Mouse (Mus musculus) adrenal gland, postnatal 25 days (tissue): ENCODE measurements around the gene Fndc3b. TPM values are rescaled to one million over a fixed set of nuclear protein-coding genes. Genes with fewer than 3 reads are reported as not detected.

Source experiments
- DNase-seq: peaks from one replicate; pipeline ENCODE4 v3.0.0; 2021; ENCODE audit warnings: mixed read lengths
- total RNA-seq: library from RNA; stranded (reverse); gene quantifications from 2 replicates; pipeline ENCODE4 v1.2.3, GENCODE M21; 2021

Gene Fndc3b
- total RNA-seq, 1 experiment from 2014 or later: 113 TPM

GRCm38 (mm10) chr3:27667280-27667679 is 43.8 kb downstream of the Fndc3b start:
- no peak for DNase-seq

DNA sequence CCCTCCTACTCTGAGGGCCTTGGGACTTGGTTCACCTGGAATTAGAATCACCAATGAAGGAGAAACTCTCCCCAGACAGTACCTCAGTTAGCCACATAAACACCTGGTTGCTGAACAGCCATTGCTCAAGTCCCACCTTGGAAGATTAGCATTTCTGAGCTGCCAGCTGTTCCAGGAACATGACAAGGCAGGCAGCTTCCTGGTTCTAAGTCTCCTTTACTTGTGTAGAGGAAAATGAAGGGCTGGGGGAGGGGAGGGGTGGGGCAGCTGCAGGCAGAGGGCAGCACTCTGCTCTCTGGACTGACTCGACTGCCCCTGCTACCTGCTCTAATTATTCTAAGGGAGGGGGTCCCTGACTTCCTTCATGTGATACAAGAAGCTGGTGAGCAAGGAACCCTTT is 45.8 kb downstream of the Fndc3b start:
- DNase-seq: no peak

- DNase-seq: no peak
Observed at GRCm38 (mm10) chr3:27663221-27663620, 47.9 kb downstream of the Fndc3b start.

GRCm38 (mm10) chr3:27658198-27658763 is 52.8 kb downstream of the Fndc3b start:
- no peak for DNase-seq

DNA sequence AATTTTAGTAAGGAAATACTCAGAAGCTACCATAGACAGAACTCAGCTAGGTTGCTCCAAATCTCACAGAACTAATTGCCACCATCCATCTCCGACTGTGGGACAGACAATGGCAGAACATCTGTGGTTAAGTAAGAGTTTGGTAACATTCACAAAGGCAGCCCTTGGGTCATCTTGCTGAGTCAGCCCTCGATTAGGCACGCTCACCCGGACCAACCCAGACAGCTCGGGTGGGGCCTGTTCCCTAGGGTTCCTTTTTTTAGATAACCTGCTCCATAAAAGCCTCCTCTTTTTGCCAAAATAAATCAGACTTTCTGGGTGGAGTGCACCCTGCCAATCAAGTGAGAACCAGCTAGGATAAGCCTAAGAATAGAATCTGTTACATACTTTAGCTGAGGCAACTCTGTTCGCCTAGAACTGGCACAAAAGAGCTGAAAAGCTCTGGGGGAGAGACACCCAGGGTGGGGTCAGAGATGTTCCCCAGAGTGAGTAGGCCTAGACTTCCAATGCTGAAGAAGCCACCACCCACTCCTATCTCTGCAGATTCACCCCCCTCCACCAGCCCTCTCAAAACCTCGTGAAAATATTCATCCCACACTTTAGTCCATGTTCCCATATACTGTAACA is 54.2 kb downstream of the Fndc3b start:
- peak; percentile 48 for DNase-seq

GRCm38 (mm10) chr3:27655673-27656072 is 55.4 kb downstream of the Fndc3b start:
- peak; percentile 18 for DNase-seq

GRCm38 (mm10) chr3:27655042-27655441 is 56.1 kb downstream of the Fndc3b start:
- DNase-seq: no peak

GRCm38 (mm10) chr3:27652451-27653011 is 58.6 kb downstream of the Fndc3b start:
- no peak for DNase-seq

GRCm38 (mm10) chr3:27651731-27652130 is 59.4 kb downstream of the Fndc3b start:
- DNase-seq: no peak

GRCm38 (mm10) chr3:27650083-27650482 is 61.0 kb downstream of the Fndc3b start:
- no peak for DNase-seq

DNA sequence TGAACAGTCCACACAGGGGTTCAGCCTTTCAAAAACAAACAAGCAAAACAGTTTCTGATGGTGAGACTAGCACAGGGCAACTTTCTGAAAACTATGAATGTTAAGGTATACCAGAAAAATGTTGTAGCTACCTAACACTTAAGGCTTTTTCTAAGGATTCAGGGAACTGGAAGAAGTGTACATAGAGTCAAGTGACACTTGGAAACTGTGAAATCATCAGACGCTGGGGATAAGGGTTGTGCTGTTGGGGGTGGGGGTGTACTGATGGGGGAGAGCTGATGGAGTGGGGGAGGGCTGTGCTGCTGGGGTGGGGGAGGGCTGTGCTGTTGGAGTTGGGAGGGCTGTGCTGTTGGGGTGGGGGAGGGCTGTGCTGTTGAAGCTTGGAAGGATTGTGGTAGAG is 61.8 kb downstream of the Fndc3b start:
- no peak for DNase-seq

DNA sequence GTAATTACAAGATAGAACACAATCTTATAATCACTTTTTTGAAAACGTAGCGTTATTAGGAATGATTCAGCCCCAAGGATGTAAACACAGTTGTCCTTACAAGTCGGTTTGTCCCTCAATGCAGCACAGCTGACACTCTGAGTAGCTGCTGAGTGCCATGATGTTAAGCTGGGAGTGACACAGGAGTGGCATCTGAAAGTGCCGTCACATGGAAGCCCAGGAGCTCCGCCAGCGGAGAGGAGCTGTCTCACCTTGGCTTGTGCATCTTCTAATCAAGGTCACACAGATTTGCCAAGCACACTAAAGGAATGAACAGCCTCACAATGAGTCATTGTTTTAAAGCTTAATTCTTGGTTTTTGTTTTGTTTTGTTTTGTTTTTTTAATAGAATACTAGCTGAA is 68.7 kb downstream of the Fndc3b start:
- DNase-seq: no peak

DNA sequence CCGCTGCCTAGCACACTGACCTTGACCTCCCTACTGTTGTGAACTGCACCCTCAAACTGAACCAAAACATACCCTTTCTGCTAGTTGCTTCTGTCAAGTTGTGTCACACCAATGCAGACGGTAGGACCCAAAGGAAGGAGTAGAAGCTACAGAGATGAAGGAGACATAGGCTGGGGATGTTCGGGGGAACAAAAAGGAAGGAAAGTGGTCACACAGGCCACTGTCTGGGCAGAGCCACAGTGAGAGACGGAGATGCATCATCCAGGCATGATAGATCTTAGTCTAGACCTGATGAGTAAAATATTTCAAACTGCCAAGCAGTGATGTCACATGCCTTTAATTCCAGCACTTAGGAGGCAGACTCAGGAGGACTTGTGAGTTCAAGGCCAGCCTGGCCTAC is 71.4 kb downstream of the Fndc3b start:
- DNase-seq: no peak

DNA sequence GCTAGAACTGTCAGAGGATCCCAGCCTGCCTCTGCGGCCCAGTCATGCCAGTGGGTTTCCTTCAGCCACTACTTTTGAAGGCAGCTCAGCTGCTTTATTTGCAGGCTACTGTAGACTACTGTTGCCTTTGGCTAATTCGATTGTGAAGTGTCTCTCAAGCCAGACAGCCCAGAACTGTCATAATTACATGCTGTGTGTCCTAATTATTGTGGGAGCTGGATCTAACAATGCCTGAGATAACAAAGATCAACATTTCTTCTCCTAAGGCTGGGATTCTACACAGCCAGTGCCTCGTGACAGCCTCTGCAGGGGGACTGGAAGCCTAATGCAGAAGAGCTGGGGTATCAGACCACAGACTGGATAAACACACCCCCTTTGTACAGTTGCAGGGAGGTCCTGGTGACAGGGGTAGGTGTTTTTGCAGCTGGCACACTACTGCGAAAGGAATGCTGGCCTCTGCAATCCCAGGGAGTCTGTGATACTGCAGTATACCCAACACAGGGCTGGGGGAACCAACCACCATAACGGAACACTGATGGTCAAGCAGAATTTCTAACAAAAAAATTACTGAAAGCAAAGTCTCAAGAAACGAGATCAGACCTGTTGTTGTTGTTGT is 74.0 kb downstream of the Fndc3b start:
- DNase-seq: no peak

GRCm38 (mm10) chr3:27635776-27636175 is 75.3 kb downstream of the Fndc3b start:
- no peak for DNase-seq

GRCm38 (mm10) chr3:27632880-27633279 is 78.2 kb downstream of the Fndc3b start:
- DNase-seq: no peak

DNA sequence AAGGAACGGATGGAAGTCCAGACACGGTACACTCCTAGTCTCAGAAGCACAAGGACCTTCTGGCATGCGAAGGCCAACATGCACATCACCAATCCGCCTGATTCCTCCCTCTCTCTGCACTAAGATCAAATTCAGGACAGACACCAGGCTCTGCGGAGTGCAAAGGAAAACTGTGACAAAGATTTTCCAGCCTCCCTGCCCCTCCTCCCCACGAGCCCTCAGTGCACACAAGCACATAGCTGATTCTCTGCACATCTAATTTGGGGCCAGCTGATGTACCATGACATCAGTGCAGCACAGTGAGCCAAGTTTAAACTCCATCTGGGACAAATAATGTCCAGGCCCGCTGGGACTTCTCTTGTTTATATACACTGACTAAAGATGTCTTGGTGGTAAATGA is 80.0 kb downstream of the Fndc3b start:
- DNase-seq: no peak

DNA sequence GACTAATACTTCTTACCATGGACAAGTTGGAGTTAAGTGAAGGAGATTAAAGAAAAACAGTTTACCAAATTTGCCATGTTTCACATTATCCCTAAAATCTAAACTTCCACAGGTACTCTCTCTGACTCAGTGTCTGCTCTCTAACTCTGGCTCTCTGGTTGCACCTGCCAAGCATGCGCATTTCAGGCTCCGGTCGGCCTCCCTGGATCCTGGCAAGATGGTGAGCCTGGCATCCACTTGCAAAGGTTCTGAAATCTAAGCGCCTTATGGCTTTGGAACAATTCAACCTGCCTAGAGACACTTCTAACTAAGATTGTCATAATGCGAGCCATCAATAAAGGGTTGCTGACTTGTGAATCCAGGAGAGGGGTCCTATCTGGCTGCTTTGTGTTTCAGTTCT is 81.4 kb downstream of the Fndc3b start:
- DNase-seq: no peak

- DNase-seq: no peak
Observed at GRCm38 (mm10) chr3:27626301-27626700, 84.8 kb downstream of the Fndc3b start.

DNA sequence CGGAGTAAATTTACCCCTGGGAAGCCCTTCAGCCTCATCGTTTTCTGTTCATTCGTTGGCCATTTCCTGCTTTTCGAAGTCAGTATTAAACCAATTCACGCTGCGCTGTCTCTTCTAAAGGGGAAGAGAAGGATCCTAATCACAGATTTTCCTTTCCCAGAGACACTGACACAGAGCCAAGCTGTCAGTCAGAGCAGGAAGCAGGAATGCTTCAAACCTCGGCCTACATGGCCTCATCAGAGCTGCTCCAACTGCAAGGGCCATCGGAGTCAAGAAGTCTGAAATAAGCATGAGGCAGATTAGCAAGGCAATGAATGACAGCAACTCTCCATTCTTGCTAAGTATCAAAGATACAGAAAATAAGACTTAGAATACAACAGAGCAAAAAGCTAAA is 85.5 kb downstream of the Fndc3b start:
- no peak for DNase-seq

DNA sequence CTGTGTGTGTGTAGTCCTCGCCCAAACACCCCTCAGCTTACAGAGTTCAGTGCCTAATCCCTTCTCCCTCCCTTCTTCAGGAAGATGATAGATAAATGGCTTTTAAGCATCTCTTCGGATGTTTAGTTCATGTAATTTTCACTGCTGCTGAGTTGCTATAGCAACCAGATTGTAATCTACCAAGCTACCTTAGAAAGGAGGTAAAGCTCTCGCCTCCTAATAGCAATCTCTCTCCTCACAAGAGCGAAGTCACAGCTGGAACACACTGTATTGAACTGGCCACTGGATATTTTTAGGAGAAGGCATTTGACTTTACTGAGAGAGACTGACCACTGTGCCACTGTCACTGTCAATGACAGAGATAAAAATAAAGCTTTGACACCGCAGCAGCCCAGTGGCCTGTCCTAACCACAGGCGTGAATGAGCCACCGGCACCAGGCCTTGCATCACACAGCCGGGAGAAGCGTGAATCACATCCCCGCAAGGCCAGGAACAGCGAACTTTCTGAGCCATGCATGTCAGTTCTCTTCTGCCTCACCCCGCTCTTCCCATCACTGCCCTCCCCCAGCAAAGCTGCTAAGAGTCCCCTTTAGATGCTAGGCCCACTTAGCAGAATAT is 86.0 kb downstream of the Fndc3b start:
- peak; percentile 56 for DNase-seq

GRCm38 (mm10) chr3:27622451-27622850 is 88.7 kb downstream of the Fndc3b start:
- no peak for DNase-seq

- no peak for DNase-seq
Observed at GRCm38 (mm10) chr3:27621176-27621575, 89.9 kb downstream of the Fndc3b start.
